Mouse (Mus musculus): Measurements from ENCODE around the gene Lrp6.
A peak's percentile ranks its signal among the peaks of the same experiment; 100 is the strongest.

Lrp6 gene

GRCm38 (mm10) chr6:134533021-134533420, 33.7 kb downstream of the Lrp6 start:
- no peak for DNase-seq (ENCODE audit: low spot score in 2 of 2)

- no peak for DNase-seq (ENCODE audit: low spot score in 2 of 2)
These were observed 34.8 kb downstream of the Lrp6 start for GRCm38 (mm10) chr6:134531950-134532349.

GRCm38 (mm10) chr6:134529340-134529739, 37.4 kb downstream of the Lrp6 start:
- DNase-seq (ENCODE audit: low spot score in 2 of 2), result no peak

GRCm38 (mm10) chr6:134528396-134528795, 38.4 kb downstream of the Lrp6 start:
- DNase-seq (ENCODE audit: low spot score in 2 of 2), result no peak

- DNase-seq (ENCODE audit: low spot score in 2 of 2), result no peak
These were observed 39.1 kb downstream of the Lrp6 start for GRCm38 (mm10) chr6:134527596-134528128.

GRCm38 (mm10) chr6:134526821-134527595, 39.8 kb downstream of the Lrp6 start:
- no peak for DNase-seq (ENCODE audit: low spot score in 2 of 2)

- no peak for DNase-seq (ENCODE audit: low spot score in 2 of 2)
These were observed 40.5 kb downstream of the Lrp6 start for GRCm38 (mm10) chr6:134526275-134526674.

GRCm38 (mm10) chr6:134521411-134521810, 45.4 kb downstream of the Lrp6 start:
- DNase-seq (ENCODE audit: low spot score in 2 of 2), result no peak

- DNase-seq (ENCODE audit: low spot score in 2 of 2), result no peak
These were observed 45.9 kb downstream of the Lrp6 start for GRCm38 (mm10) chr6:134520821-134521220.

GRCm38 (mm10) chr6:134518450-134518849, 48.3 kb downstream of the Lrp6 start:
- no peak for DNase-seq (ENCODE audit: low spot score in 2 of 2)

- no peak for DNase-seq (ENCODE audit: low spot score in 2 of 2)
These were observed 49.6 kb downstream of the Lrp6 start for GRCm38 (mm10) chr6:134517141-134517540.

GRCm38 (mm10) chr6:134515416-134515815, 51.3 kb downstream of the Lrp6 start:
- DNase-seq (ENCODE audit: low spot score in 2 of 2), result no peak

- peak in 1 of 2 experiments; percentile 36 for DNase-seq (ENCODE audit: low spot score in 2 of 2)
These were observed 52.8 kb downstream of the Lrp6 start for GRCm38 (mm10) chr6:134513896-134514510.

GRCm38 (mm10) chr6:134513011-134513410, 53.8 kb downstream of the Lrp6 start:
- no peak for DNase-seq (ENCODE audit: low spot score in 2 of 2)

- DNase-seq (ENCODE audit: low spot score in 2 of 2), result no peak
These were observed 54.3 kb downstream of the Lrp6 start for GRCm38 (mm10) chr6:134512478-134512877.

GRCm38 (mm10) chr6:134511118-134511517, 55.6 kb downstream of the Lrp6 start:
- DNase-seq (ENCODE audit: low spot score in 2 of 2), result no peak

- DNase-seq (ENCODE audit: low spot score in 2 of 2), result no peak
These were observed 56.5 kb downstream of the Lrp6 start for GRCm38 (mm10) chr6:134510280-134510679.

GRCm38 (mm10) chr6:134509731-134510226, 57.0 kb downstream of the Lrp6 start:
- DNase-seq (ENCODE audit: low spot score in 2 of 2), result no peak

GRCm38 (mm10) chr6:134504866-134505265, 61.9 kb downstream of the Lrp6 start:
- DNase-seq (ENCODE audit: low spot score in 2 of 2), result no peak

- DNase-seq (ENCODE audit: low spot score in 2 of 2), result no peak
These were observed 64.4 kb downstream of the Lrp6 start for GRCm38 (mm10) chr6:134502335-134502734.

GRCm38 (mm10) chr6:134500381-134501162, 66.2 kb downstream of the Lrp6 start:
- DNase-seq (ENCODE audit: low spot score in 2 of 2), result no peak

- DNase-seq (ENCODE audit: low spot score in 2 of 2), result no peak
These were observed 67.7 kb downstream of the Lrp6 start for GRCm38 (mm10) chr6:134499089-134499488.

Measured in urinary bladder, postnatal 36 days (tissue).